Mouse (Mus musculus) forebrain, embryonic 11.5 days (tissue): ENCODE measurements around the gene Igf1r. TPM values are rescaled to one million over a fixed set of nuclear protein-coding genes. Genes with fewer than 3 reads are reported as not detected.

Experiments used
- ATAC-seq: fragments of 200-750 bp; cut with Nextera tagmentation; replicated peaks from 2 replicates; pipeline ENCODE4 v1.8.0; 2017; ENCODE audit warnings: moderate TSS enrichment; ENCODE audit not compliant: low FRiP score
- DNase-seq: peaks from one replicate; pipeline ENCODE4 v3.0.0-alpha.2; 2017; ENCODE audit warnings: low spot score
- H3K27ac ChIP-seq: fragments of 300-500 bp; sonication (generic); 2 replicates; pipeline ENCODE4 v1.5.1; 2014; ENCODE audit warnings: low read depth, low read length
- H3K27me3 ChIP-seq: fragments of 300-500 bp; sonication (generic); 2 replicates; pipeline ENCODE4 v1.6.1; 2014; ENCODE audit warnings: mild to moderate bottlenecking, low read length, mixed read lengths; ENCODE audit not compliant: control insufficient read depth, insufficient read depth
- H3K36me3 ChIP-seq: fragments of 300-500 bp; sonication (generic); 2 replicates; pipeline ENCODE4 v1.6.1; 2014; ENCODE audit warnings: mild to moderate bottlenecking, low read length, moderate library complexity, mixed read lengths; ENCODE audit not compliant: control insufficient read depth, insufficient read depth
- H3K4me1 ChIP-seq: fragments of 300-500 bp; sonication (generic); replicated peaks from 2 replicates; pipeline ENCODE4 v1.6.1; 2014; ENCODE audit warnings: low read length, mixed read lengths; ENCODE audit not compliant: control insufficient read depth, insufficient read depth
- H3K4me2 ChIP-seq: fragments of 300-500 bp; sonication (generic); 2 replicates; pipeline ENCODE4 v1.6.1; 2014; ENCODE audit warnings: low read depth, mild to moderate bottlenecking, low read length, moderate library complexity, mixed read lengths; ENCODE audit not compliant: severe bottlenecking
- H3K4me3 ChIP-seq: fragments of 300-500 bp; sonication (generic); 2 replicates; pipeline ENCODE4 v1.5.1; 2014; ENCODE audit warnings: low read depth, low read length
- H3K9ac ChIP-seq: fragments of 300-500 bp; sonication (generic); 2 replicates; pipeline ENCODE4 v1.6.1; 2014; ENCODE audit warnings: low read length
- H3K9me3 ChIP-seq: fragments of 300-500 bp; sonication (generic); 2 replicates; pipeline ENCODE4 v1.6.1; 2016; ENCODE audit warnings: low read length, mixed read lengths; ENCODE audit not compliant: control insufficient read depth
- WGBS: fragments of 180-500 bp; shearing (Covaris S2); extraction: QIAGEN DNeasy Blood & Tissue Kit; methylation state at CpG from one replicate; pipeline ENCODE4 v1.1.7; 2014; 5-methylcytosine and 5-hydroxymethylcytosine counted together
- polyA plus RNA-seq: library from polyadenylated mRNA; unstranded; fragments of >200 nt; fragmentation: Nextera tagmentation; extraction: Ambion mirVana; gene quantifications from 2 replicates; pipeline ENCODE4 v1.2.1, GENCODE M21; 2014

Igf1r gene
- polyA plus RNA-seq, 1 experiment from 2014 or later: 18.3 TPM

GRCm38 (mm10) chr7:68129546-68130253, 177.1 kb downstream of the Igf1r start:
- Histone ChIP-seq H3K4me2 (peak overlapping the region; percentile 82), H3K27me3 (no peaks in the 10 kb centered on the region), H3K9ac (peak overlapping the region; percentile 61), H3K27ac (peak overlapping the region; percentile 78), H3K4me1 (peaks cover 10% of the 10 kb centered on the region; the same call in 1 of the 2 replicates), H3K4me3 (peak overlapping the region; percentile 71), H3K36me3 (no peaks in the 10 kb centered on the region), H3K9me3 (no peaks in the 10 kb centered on the region)
- ATAC-seq (peak; percentile 49), DNase-seq (peak; percentile 92)
- WGBS: 3% methylated on average over 19 of the region's 19 CpGs

- 77% methylated on average over 13 of the region's 13 CpGs for WGBS
- no peak for DNase-seq
Measured at GRCm38 (mm10) chr7:68130950-68131580, 178.4 kb downstream of the Igf1r start.

GRCm38 (mm10) chr7:68133679-68134078, 181.1 kb downstream of the Igf1r start:
- Histone ChIP-seq H3K4me2 (no peak overlapping the region), H3K9me3 (no peaks in the 10 kb centered on the region), H3K36me3 (no peaks in the 10 kb centered on the region), H3K4me3 (no peak overlapping the region), H3K9ac (no peak overlapping the region), H3K27me3 (no peaks in the 10 kb centered on the region), H3K27ac (no peak overlapping the region), H3K4me1 (peaks cover 6% of the 10 kb centered on the region; the same call in 1 of the 2 replicates)
- no peak for DNase-seq
- ATAC-seq: no peak
- 42% methylated on average over 6 of the region's 6 CpGs for WGBS

More at GRCm38 (mm10) chr7:68130950-68131580, 178.4 kb downstream of the Igf1r start:
- Histone ChIP-seq H3K4me2 (no peak overlapping the region), H3K9me3 (no peaks in the 10 kb centered on the region), H3K27ac (no peak overlapping the region), H3K4me1 (peaks cover 10% of the 10 kb centered on the region; the same call in 1 of the 2 replicates), H3K9ac (no peak overlapping the region), H3K27me3 (no peaks in the 10 kb centered on the region), H3K36me3 (no peaks in the 10 kb centered on the region), H3K4me3 (no peak overlapping the region)
- no peak for ATAC-seq

GRCm38 (mm10) chr7:68134948-68135347, 182.3 kb downstream of the Igf1r start:
- 92% methylated on average over 16 of the region's 16 CpGs for WGBS
- DNase-seq (no peak), ATAC-seq (no peak)
- no peak overlapping the region for H3K4me3 ChIP-seq
- H3K27me3 ChIP-seq: no peaks in the 10 kb centered on the region
- peaks cover 6% of the 10 kb centered on the region; the same call in 1 of the 2 replicates for H3K4me1 ChIP-seq
- H3K4me2 ChIP-seq: no peak overlapping the region
- no peaks in the 10 kb centered on the region for H3K36me3 ChIP-seq
- no peaks in the 10 kb centered on the region for H3K9me3 ChIP-seq
- no peak overlapping the region for H3K27ac ChIP-seq
- no peak overlapping the region for H3K9ac ChIP-seq

GRCm38 (mm10) chr7:68136056-68136455, 183.4 kb downstream of the Igf1r start:
- no peak overlapping the region for H3K27ac ChIP-seq
- no peak for ATAC-seq
- no peak overlapping the region for H3K9ac ChIP-seq
- H3K27me3 ChIP-seq: no peaks in the 10 kb centered on the region
- DNase-seq: no peak
- H3K9me3 ChIP-seq: no peaks in the 10 kb centered on the region
- no peak overlapping the region for H3K4me2 ChIP-seq
- WGBS: 85% methylated on average over 10 of the region's 10 CpGs
- peaks cover 6% of the 10 kb centered on the region; the same call in 1 of the 2 replicates for H3K4me1 ChIP-seq
- no peaks in the 10 kb centered on the region for H3K36me3 ChIP-seq
- no peak overlapping the region for H3K4me3 ChIP-seq

- H3K27ac ChIP-seq: no peak overlapping the region
- H3K4me1 ChIP-seq: no peaks in the 10 kb centered on the region
- DNase-seq (no peak), ATAC-seq (no peak)
- H3K9me3 ChIP-seq: no peaks in the 10 kb centered on the region
- WGBS: 72% methylated on average over 2 of the region's 2 CpGs
- no peak overlapping the region for H3K4me3 ChIP-seq
- no peak overlapping the region for H3K4me2 ChIP-seq
- no peaks in the 10 kb centered on the region for H3K27me3 ChIP-seq
- no peak overlapping the region for H3K9ac ChIP-seq
- H3K36me3 ChIP-seq: no peaks in the 10 kb centered on the region
Measured at GRCm38 (mm10) chr7:68139384-68139783, 186.8 kb downstream of the Igf1r start.

DNA sequence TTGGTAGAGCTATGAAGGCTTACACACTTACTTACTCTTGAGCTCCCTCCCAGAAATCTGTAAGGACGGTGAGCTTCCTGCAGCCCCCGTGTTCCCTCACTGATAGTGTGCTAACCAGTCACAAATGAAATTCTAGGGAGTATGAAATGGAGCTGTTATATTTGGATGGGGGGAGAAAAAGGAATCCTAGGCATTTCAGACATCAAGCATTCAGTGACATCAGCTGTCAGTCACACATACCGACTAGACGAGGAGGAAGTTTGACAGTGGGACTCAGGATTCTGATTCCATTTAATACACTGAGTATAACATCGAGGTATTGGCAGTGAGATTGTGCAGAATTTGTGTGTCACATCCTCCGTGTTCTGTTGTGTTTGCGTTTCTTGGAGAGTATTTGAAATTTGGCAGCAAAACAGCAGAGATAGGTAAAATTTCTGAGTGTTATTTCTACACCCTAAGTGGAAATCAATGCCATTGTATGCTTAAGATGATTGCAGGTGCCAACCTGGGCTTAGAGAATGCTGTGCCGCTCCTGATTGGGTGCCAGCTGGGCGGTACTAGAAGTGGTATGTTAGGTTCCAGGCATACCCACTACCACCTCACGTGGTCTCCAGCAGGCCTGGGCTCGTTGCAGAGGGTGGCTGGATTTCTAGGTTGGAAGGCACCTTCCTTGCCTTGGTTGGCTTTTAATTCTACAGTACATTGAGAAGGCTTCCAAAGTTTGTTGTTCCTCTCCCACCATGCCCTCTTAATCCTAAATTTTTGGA, 187.6 kb downstream of the Igf1r start:
- Histone ChIP-seq H3K27me3 (no peaks in the 10 kb centered on the region), H3K27ac (no peak overlapping the region), H3K4me2 (no peak overlapping the region), H3K9ac (no peak overlapping the region), H3K4me1 (no peaks in the 10 kb centered on the region), H3K36me3 (no peaks in the 10 kb centered on the region), H3K9me3 (no peaks in the 10 kb centered on the region), H3K4me3 (no peak overlapping the region)
- DNase-seq: no peak
- ATAC-seq: no peak
- 84% methylated on average over 11 of the region's 11 CpGs for WGBS

GRCm38 (mm10) chr7:68144266-68144665, 191.6 kb downstream of the Igf1r start:
- no peak for DNase-seq
- 86% methylated on average over 6 of the region's 6 CpGs for WGBS
- Histone ChIP-seq H3K27ac (no peak overlapping the region), H3K36me3 (no peaks in the 10 kb centered on the region), H3K4me1 (peaks cover 8% of the 10 kb centered on the region; the same call in 1 of the 2 replicates), H3K4me2 (no peak overlapping the region), H3K4me3 (no peak overlapping the region), H3K9me3 (no peaks in the 10 kb centered on the region), H3K9ac (no peak overlapping the region), H3K27me3 (no peaks in the 10 kb centered on the region)
- no peak for ATAC-seq
